Mouse (Mus musculus) cortical plate, adult 2 months (tissue): ENCODE results near the gene Tomm40l.

ENCODE experiments used
- CTCF ChIP-seq: fragments of 200-500 bp; IDR thresholded peaks from 2 replicates; pipeline ENCODE4 v1.5.1; 2011; ENCODE audit warnings: mild to moderate bottlenecking, control low read depth, low read length; ENCODE audit not compliant: insufficient read depth; ENCODE audit errors: extremely low read depth
- POLR2A ChIP-seq: fragments of 200-500 bp; IDR thresholded peaks from 2 replicates; pipeline ENCODE4 v1.6.1; 2011; ENCODE audit warnings: mild to moderate bottlenecking, low read length, control low read depth; ENCODE audit not compliant: insufficient read depth; ENCODE audit errors: extremely low read depth

GRCm38 (mm10) chr1:171250680-171251593 is 28.6 kb upstream of the Tomm40l start, which contains the start of gene Ndufs2:
- TF ChIP-seq POLR2A, result no peak
- no peak for TF ChIP-seq CTCF
